Mouse (Mus musculus) kidney, postnatal 0 days (tissue): ENCODE measurements around the gene Cort. TPM values are rescaled to one million over a fixed set of nuclear protein-coding genes. Genes with fewer than 3 reads are reported as not detected.
"Not testable (repeated sequence)": the region's sequence is repeated elsewhere in the genome, so short reads cannot be mapped to it uniquely, and the experiment has no call there.

ENCODE experiments used
- ATAC-seq: fragments of 200-750 bp; cut with Nextera tagmentation; replicated peaks from 2 replicates; pipeline ENCODE4 v1.8.0; 2017; ENCODE audit warnings: low read depth, moderate number of reproducible peaks, moderate TSS enrichment, moderate library complexity; ENCODE audit not compliant: low FRiP score
- DNase-seq: peaks from one replicate; pipeline ENCODE4 v3.0.0-alpha.2; 2016; ENCODE audit warnings: low spot score
- H3K27ac ChIP-seq: fragments of 300-500 bp; sonication (generic); 2 replicates; pipeline ENCODE4 v1.5.1; 2014; ENCODE audit warnings: mild to moderate bottlenecking
- H3K27me3 ChIP-seq: fragments of 300-500 bp; sonication (generic); 2 replicates; pipeline ENCODE4 v1.6.1; 2014; ENCODE audit warnings: low read length, mixed read lengths; ENCODE audit not compliant: insufficient read depth
- H3K36me3 ChIP-seq: fragments of 300-500 bp; sonication (generic); 2 replicates; pipeline ENCODE4 v1.6.1; 2014; ENCODE audit warnings: low read length, mixed read lengths; ENCODE audit not compliant: insufficient read depth
- H3K4me1 ChIP-seq: fragments of 300-500 bp; sonication (generic); replicated peaks from 2 replicates; pipeline ENCODE4 v1.6.1; 2014; ENCODE audit warnings: antibody characterized with exemption, low read length, mixed read lengths; ENCODE audit not compliant: insufficient read depth
- H3K4me2 ChIP-seq: fragments of 300-500 bp; sonication (generic); 2 replicates; pipeline ENCODE4 v1.6.1; 2014; ENCODE audit warnings: mild to moderate bottlenecking, low read length, moderate library complexity, mixed read lengths
- H3K4me3 ChIP-seq: fragments of 300-500 bp; sonication (generic); replicated peaks from 2 replicates; pipeline ENCODE4 v1.5.1; 2014; ENCODE audit warnings: low read depth, low read length
- H3K9ac ChIP-seq: fragments of 300-500 bp; sonication (generic); 2 replicates; pipeline ENCODE4 v1.6.1; 2014; ENCODE audit warnings: low read depth, low read length
- H3K9me3 ChIP-seq: fragments of 300-500 bp; sonication (generic); replicated peaks from 2 replicates; pipeline ENCODE4 v1.6.1; 2016; ENCODE audit warnings: low read length, inconsistent platforms, mixed read lengths
- CTCF ChIP-seq: IDR thresholded peaks from 2 replicates; pipeline ENCODE4 v1.5.1; 2016; ENCODE audit warnings: antibody characterized with exemption, low read depth, mild to moderate bottlenecking, moderate library complexity
- WGBS: fragments of 180-500 bp; shearing (Covaris S2); extraction: QIAGEN DNeasy Blood & Tissue Kit; methylation state at CpG from one replicate; pipeline ENCODE4 v1.1.7; 2014; 5-methylcytosine and 5-hydroxymethylcytosine counted together
- polyA plus RNA-seq: library from polyadenylated mRNA; unstranded; fragments of >200 nt; fragmentation: Nextera tagmentation; extraction: Ambion mirVana; gene quantifications from 2 replicates; pipeline ENCODE4 v1.2.1, GENCODE M21; 2015

The Cort gene
- polyA plus RNA-seq, 1 experiment from 2014 or later = 0.18 TPM

DNA sequence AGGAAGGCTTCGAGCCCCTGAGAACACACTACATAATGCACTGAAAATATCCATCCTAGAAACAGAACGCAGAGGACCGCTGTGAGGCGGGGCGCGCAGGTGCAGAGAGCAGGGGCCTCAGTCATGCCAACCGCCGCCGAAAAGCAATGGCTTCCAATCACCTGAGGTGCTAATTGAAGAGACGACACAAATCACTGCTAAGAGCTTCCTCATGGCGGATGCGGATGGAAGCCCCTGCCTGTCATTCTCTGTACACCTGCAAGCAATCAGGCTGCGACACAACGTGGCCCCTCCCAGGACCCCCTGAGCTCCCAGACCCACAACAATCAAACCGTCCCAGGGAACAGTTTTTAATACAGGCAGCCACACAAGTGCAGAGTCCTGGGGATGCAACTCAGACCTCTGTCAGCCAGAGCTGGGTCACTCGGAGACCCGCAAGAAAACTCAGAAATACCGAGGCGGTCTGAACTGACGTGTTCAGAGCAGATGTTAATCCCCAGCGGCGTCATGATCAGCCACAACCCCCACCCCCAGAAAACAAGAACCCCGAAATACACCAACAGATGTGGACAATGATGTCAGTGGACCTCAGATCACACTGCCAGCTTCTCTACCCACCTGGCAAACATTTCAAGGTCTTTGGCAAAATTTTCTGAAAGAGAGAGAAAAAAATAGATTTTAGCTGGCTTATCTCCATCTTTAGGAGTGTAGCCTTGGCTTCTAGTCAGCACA, 4.6 kb upstream of the Cort start:
- TF ChIP-seq CTCF = no peak
- H3K27me3 ChIP-seq = no peaks in the 10 kb centered on the region
- no peak for ATAC-seq
- H3K27ac ChIP-seq = no peak overlapping the region
- no peaks in the 10 kb centered on the region for H3K9me3 ChIP-seq
- 90% methylated on average over 23 of the region's 23 CpGs for WGBS
- DNase-seq = no peak
- no peak overlapping the region for H3K9ac ChIP-seq
- H3K4me3 ChIP-seq = no peak overlapping the region
- H3K4me2 ChIP-seq = no peak overlapping the region
- H3K4me1 ChIP-seq = no peaks in the 10 kb centered on the region
- no peaks in the 10 kb centered on the region for H3K36me3 ChIP-seq

DNA sequence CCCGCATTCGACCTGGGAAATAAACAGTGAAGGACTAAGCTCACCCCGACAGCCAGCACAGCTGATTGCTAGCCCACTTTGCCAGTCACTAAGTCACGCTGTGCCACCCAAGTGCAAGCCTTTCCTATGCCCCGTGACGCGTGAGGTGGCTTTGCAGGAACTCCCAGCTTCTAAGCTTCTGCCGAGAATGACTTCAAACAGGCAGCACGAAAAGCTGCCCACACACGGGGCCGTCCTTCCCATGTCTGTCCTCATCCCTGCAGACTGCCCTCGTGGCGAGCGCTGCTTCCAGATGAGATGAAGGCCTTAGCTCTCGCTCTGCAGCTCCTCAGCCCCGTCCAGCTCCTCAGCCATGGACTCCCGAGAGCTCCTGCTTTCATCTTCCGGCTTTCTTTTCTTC, 1.9 kb upstream of the Cort start:
- no peak for DNase-seq
- no peak for ATAC-seq
- 81% methylated on average over 18 of the region's 18 CpGs for WGBS
- H3K36me3 ChIP-seq = no peaks in the 10 kb centered on the region
- no peaks in the 10 kb centered on the region for H3K27me3 ChIP-seq
- TF ChIP-seq CTCF = no peak
- no peaks in the 10 kb centered on the region for H3K9me3 ChIP-seq
- H3K4me1 ChIP-seq = no peaks in the 10 kb centered on the region
- no peak overlapping the region for H3K27ac ChIP-seq
- H3K4me3 ChIP-seq = no peak overlapping the region
- no peak overlapping the region for H3K4me2 ChIP-seq
- H3K9ac ChIP-seq = no peak overlapping the region

DNA sequence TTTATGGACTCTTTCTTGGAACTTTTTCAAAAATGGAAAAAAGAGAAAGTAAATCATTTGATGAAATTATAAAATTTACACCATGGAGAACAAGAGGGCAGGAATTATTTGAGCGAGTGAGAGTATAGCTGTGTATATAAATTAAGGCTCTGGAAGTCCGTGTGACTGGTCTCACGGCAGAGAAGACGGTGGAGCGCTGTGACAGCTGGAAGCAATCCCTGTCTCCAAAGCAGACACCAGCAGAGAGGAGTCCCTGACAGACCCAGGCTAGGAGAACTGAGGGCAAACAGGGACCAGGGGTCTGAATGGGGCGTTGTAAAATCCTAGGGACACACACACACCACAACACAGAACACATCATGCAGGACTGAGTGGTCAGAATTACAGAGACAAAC, 451 bp downstream of the Cort start:
- no peaks in the 10 kb centered on the region for H3K27me3 ChIP-seq
- no peaks in the 10 kb centered on the region for H3K9me3 ChIP-seq
- H3K27ac ChIP-seq = no peak overlapping the region
- H3K36me3 ChIP-seq = no peaks in the 10 kb centered on the region
- no peak overlapping the region for H3K4me3 ChIP-seq
- WGBS = 36% methylated on average over 6 of the region's 6 CpGs
- no peak for TF ChIP-seq CTCF
- H3K4me1 ChIP-seq = no peaks in the 10 kb centered on the region
- no peak overlapping the region for H3K9ac ChIP-seq
- peak; percentile 64 for DNase-seq
- H3K4me2 ChIP-seq = no peak overlapping the region
- ATAC-seq = no peak

DNA sequence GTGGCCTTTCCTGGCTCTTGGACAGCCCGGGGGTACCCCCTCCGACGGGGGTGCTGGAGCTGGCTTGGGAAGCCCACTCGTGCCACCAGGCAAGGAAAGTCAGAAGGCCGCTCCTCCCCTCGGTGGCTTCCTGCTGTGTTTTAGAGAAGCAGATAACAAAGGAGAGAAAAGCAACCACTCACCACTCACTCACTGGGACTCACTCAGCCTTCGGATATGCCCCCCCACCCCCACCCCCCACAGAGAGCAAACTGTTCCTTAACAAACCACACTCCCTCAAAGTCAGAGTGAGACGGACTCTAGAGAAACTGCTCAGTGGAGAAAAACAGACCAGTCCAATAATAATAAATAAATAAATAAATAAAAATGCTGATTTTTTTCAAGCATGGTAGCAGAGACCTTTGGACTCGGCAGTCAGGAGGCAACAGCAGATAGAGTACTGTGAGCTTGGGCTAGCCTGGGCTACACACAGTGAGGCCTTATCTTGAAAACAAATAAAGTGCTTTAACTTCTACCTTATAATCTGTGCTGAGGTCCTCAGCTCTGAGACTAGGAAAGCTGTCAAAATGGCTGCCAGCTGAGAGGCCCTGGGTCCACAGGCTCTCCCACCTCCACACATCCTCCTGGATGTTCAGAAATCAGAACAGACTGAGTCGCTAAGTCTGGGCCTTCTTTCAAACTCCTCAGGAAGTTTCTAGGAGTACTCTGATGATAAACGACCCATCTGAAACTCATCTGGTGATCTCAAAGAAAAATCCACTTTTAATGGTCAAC, 1.0 kb downstream of the Cort start:
- H3K4me3 ChIP-seq = no peak overlapping the region
- H3K4me2 ChIP-seq = no peak overlapping the region
- no peak overlapping the region for H3K27ac ChIP-seq
- DNase-seq (no peak), ATAC-seq (no peak)
- no peaks in the 10 kb centered on the region for H3K27me3 ChIP-seq
- no peaks in the 10 kb centered on the region for H3K4me1 ChIP-seq
- no peak overlapping the region for H3K9ac ChIP-seq
- H3K36me3 ChIP-seq = no peaks in the 10 kb centered on the region
- TF ChIP-seq CTCF = no peak
- WGBS = 72% methylated on average over 11 of the region's 11 CpGs
- H3K9me3 ChIP-seq = no peaks in the 10 kb centered on the region

DNA sequence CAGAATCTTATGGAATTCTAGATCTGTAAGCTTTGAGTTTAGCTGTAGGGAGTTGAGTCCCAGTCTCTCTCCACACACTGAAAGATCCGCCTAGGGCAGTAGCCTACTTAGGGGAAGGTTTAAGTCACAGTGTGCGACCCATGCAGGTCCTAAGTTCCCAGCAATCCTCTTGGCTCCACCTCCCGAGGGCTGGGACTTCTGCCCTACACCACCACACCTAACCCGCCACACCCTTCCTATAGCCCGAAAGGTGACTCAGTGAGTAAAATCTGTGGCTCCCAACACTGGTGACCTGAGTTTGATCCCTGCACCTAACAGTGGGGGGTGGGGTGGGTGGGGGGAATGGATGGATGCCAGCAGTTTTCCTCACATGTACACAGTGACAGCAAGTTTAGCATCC, 3.1 kb downstream of the Cort start:
- ATAC-seq (no peak), DNase-seq (no peak)
- no peak for TF ChIP-seq CTCF
- H3K4me1 ChIP-seq = no peaks in the 10 kb centered on the region
- H3K4me3 ChIP-seq = no peak overlapping the region
- H3K9me3 ChIP-seq = no peaks in the 10 kb centered on the region
- H3K36me3 ChIP-seq = no peaks in the 10 kb centered on the region
- H3K4me2 ChIP-seq = no peak overlapping the region
- WGBS = 62% methylated on average over 5 of the region's 5 CpGs
- H3K27me3 ChIP-seq = no peaks in the 10 kb centered on the region
- no peak overlapping the region for H3K9ac ChIP-seq
- H3K27ac ChIP-seq = no peak overlapping the region

DNA sequence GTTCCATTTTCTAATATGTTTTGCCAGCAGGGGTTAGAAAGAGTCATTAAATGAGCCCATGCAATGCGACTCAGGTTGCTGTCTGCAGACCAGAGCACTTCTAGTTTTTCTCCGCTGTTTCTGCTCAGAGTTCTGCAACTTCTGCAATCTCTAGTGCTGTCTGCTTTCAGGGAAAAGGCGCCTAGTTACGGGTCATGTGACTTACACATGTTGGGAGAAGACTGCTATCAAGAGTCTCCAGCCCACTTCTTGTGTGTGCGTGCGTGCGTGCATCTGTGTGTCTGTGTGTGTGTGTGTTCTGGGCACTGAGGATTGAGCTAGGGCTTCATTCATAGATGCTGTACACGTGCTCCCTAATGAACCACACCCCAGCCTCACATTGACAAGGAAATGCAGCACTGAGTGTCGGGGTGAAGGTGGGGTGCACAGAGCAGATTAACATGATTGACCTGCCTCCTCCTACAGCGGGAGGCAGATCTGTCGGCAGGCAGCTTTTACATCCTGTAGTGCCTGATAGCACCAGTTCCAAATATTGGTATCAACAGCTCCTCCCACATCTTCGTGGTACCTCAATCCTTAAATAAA, 6.5 kb downstream of the Cort start:
- H3K36me3 ChIP-seq, H3K4me3 ChIP-seq, H3K4me2 ChIP-seq, H3K27me3 ChIP-seq, H3K27ac ChIP-seq, DNase-seq, H3K4me1 ChIP-seq, H3K9ac ChIP-seq, H3K9me3 ChIP-seq, ATAC-seq: not testable (repeated sequence)
- WGBS = 83% methylated on average over 12 of the region's 12 CpGs
